1 mouse cellular context compared by ENCODE assay signal in genomic region chr11:116626299-116627071, GRCm38 (mm10).
TF ChIP-seq lines count a peak whose summit lies in the region.

Rhbdf2 (minus strand) TSS chr11:116627019.

TF ChIP-seq in MEL, 35 proteins besides CTCF, POLR2A, EP300 and RAD21 (continued from another document):
- TF ChIP-seq UBTF (IDR thresholded peaks at IDR 0.05; ENCODE audit: borderline replicate concordance, insufficient read depth, low read depth, low read length): no peak
